ENCODE assay signal across 8 mouse cellular contexts in genomic region chr12:73598241-73598640, GRCm38 (mm10). TPM values are rescaled to one million over a fixed set of nuclear protein-coding genes. Genes with fewer than 3 reads are reported as not detected.
DNase-seq lines count a peak whose midpoint lies in the region; ATAC-seq lines count a peak whose summit lies in the region.

No protein-coding gene starts in this region.

- peak; percentile 49; the same call in 1 of the 2 replicates for ATAC-seq in lung, embryonic 16.5 days (ENCODE audit: low read depth)

- H3K9me3 ChIP-seq in lung, embryonic 16.5 days (ENCODE audit: control insufficient read depth, low read length): no peaks in the 10 kb centered on the region

- DNase-seq in adrenal gland, adult 2 months: peak; percentile 36
- DNase-seq in adrenal gland, postnatal 4 days (ENCODE audit: low spot score in 2 of 2): no peak
- DNase-seq in right cerebral cortex, postnatal 10 days (ENCODE audit: low spot score in 2 of 2): peak; percentile 42 to 50
- DNase-seq in right cerebral cortex, adult 18-20 months: no peak
- peak; percentile 78 for DNase-seq in thymus, postnatal 10 days (ENCODE audit: low spot score in 2 of 2)
- DNase-seq in MN1 (ENCODE audit: low spot score): no peak
- DNase-seq in yolk sac, embryonic 10.5 days (ENCODE audit: low spot score): no peak

- no peak overlapping the region for H3K4me3 ChIP-seq in lung, embryonic 16.5 days (ENCODE audit: low read length)

- H3K36me3 ChIP-seq in lung, embryonic 16.5 days (ENCODE audit: control insufficient read depth, insufficient read depth, low read length): no peaks in the 10 kb centered on the region

- no peaks in the 10 kb centered on the region for H3K27me3 ChIP-seq in lung, embryonic 16.5 days (ENCODE audit: control insufficient read depth, insufficient read depth, low read depth, low read length)

- no peak overlapping the region for H3K4me2 ChIP-seq in lung, embryonic 16.5 days (ENCODE audit: low read depth, low read length)

- no peak overlapping the region for H3K9ac ChIP-seq in lung, embryonic 16.5 days (ENCODE audit: low read length)

- H3K27ac ChIP-seq in lung, embryonic 16.5 days (ENCODE audit: low read length): no peak overlapping the region

- peaks cover 5% of the 10 kb centered on the region; the same call in 1 of the 2 replicates for H3K4me1 ChIP-seq in lung, embryonic 16.5 days (replicated peaks; ENCODE audit: control insufficient read depth, insufficient read depth, low read length)

- WGBS in lung, embryonic 16.5 days: 32% methylated on average over 6 of the region's 6 CpGs

RNA-seq across cellular contexts. Expression of gene Prkch, which starts 13.6 kb away (rescaled TPM):
- total RNA-seq in adrenal gland, adult 2 months (2021): 10 to 100 TPM in 1 of 2 experiments, 1 to 10 TPM in 1; 8.9 to 16.2 TPM
- polyA plus RNA-seq in adrenal gland, adult 2 months (2012; rRNA removed): 3.7 and 4.7 TPM in 2 replicates
- total RNA-seq in adrenal gland, postnatal 4 days (2021): 10 to 100 TPM; 19.3 to 21.3 TPM
- 12.0 and 12.4 TPM in 2 replicates for polyA plus RNA-seq in lung, embryonic 16.5 days (2015; fragmentation: Nextera tagmentation; extraction: Ambion mirVana)

RNA-seq across cellular contexts. Expression of gene Tmem30b, which starts 52.0 kb away (rescaled TPM):
- total RNA-seq in adrenal gland, adult 2 months (2021): under 1 TPM; 0.09 to 0.41 TPM
- polyA plus RNA-seq in adrenal gland, adult 2 months (2012; rRNA removed): 0.23 and 0.25 TPM in 2 replicates
- 1 to 10 TPM; 2.8 to 3.3 TPM for total RNA-seq in adrenal gland, postnatal 4 days (2021)
- polyA plus RNA-seq in lung, embryonic 16.5 days (2015; fragmentation: Nextera tagmentation; extraction: Ambion mirVana): 9.2 and 10.1 TPM in 2 replicates

Comparison
In these comparisons a context has a peak if more than half of its experiments do, and no peak if none do; other contexts are left out.
1. DNase-seq: peak in adrenal gland, adult 2 months (single experiment), right cerebral cortex, postnatal 10 days (2 of 2) and thymus, postnatal 10 days (2 of 2); none in adrenal gland, postnatal 4 days (0 of 2), right cerebral cortex, adult 18-20 months (single experiment), MN1 (single experiment) and yolk sac, embryonic 10.5 days (single experiment).